Mouse (Mus musculus) stomach, postnatal 0 days (tissue): Measurements from ENCODE around the gene Bcar3.

Experiments used
- CTCF ChIP-seq: IDR thresholded peaks from 2 replicates; pipeline ENCODE4 v1.5.1; 2016; ENCODE audit warnings: antibody characterized with exemption, low read depth, mild to moderate bottlenecking, moderate library complexity
- EP300 ChIP-seq: optimal IDR thresholded peaks from 2 replicates; pipeline ENCODE3; 2016; ENCODE audit warnings: antibody characterized with exemption

DNA sequence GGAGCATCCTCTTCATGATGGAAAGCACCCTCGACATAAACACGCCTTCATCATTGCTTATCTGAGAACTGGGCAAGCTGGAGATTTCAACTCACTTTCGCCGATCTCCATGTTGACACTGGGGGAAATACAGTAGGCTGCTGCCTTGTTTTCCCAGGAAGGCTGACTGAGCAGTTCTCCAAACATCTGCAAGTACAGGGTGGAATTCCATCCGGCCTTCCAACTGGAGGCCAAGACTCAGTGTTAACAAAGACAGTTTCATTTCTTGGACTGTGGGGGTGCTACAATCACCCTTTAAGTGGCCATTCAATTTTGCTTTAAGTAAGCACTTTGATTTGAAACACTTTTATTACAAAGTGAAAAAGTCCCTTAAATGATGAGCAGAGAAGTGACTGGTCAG, 50.4 kb downstream of the Bcar3 start:
- no peak for TF ChIP-seq CTCF
- TF ChIP-seq EP300, result no peak
